Mouse (Mus musculus) kidney, embryonic 16.5 days (tissue): ENCODE results near the gene Glyctk. TPM values are rescaled to one million over a fixed set of nuclear protein-coding genes. Genes with fewer than 3 reads are reported as not detected.

Experiments used
- ATAC-seq: fragments of 200-750 bp; cut with Nextera tagmentation; 2 replicates; pipeline ENCODE4 v1.8.0; 2017; ENCODE audit warnings: moderate TSS enrichment; ENCODE audit not compliant: low FRiP score, low TSS enrichment
- H3K27ac ChIP-seq: fragments of 300-500 bp; sonication (generic); 2 replicates; pipeline ENCODE4 v1.5.1; 2014; ENCODE audit warnings: low read length
- H3K27me3 ChIP-seq: fragments of 300-500 bp; sonication (generic); 2 replicates; pipeline ENCODE4 v1.6.1; 2014; ENCODE audit warnings: low read length, control low read depth, mixed read lengths; ENCODE audit not compliant: insufficient read depth
- H3K36me3 ChIP-seq: fragments of 300-500 bp; sonication (generic); 2 replicates; pipeline ENCODE4 v1.6.1; 2014; ENCODE audit warnings: low read length, control low read depth, mixed read lengths; ENCODE audit not compliant: insufficient read depth
- H3K4me1 ChIP-seq: fragments of 300-500 bp; sonication (generic); 2 replicates; pipeline ENCODE4 v1.6.1; 2014; ENCODE audit warnings: low read length, control low read depth, mixed read lengths; ENCODE audit not compliant: insufficient read depth
- H3K4me2 ChIP-seq: fragments of 300-500 bp; sonication (generic); replicated peaks from 2 replicates; pipeline ENCODE4 v1.6.1; 2014; ENCODE audit warnings: low read depth, low read length
- H3K4me3 ChIP-seq: fragments of 300-500 bp; sonication (generic); 2 replicates; pipeline ENCODE4 v1.5.1; 2014; ENCODE audit warnings: mild to moderate bottlenecking, low read length
- H3K9ac ChIP-seq: fragments of 300-500 bp; sonication (generic); replicated peaks from 2 replicates; pipeline ENCODE4 v1.6.1; 2014; ENCODE audit warnings: low read length
- H3K9me3 ChIP-seq: fragments of 300-500 bp; sonication (generic); 2 replicates; pipeline ENCODE4 v1.6.1; 2016; ENCODE audit warnings: low read length, control low read depth
- WGBS: fragments of 180-500 bp; shearing (Covaris S2); extraction: QIAGEN DNeasy Blood & Tissue Kit; methylation state at CpG from one replicate; pipeline ENCODE4 v1.1.7; 2014; 5-methylcytosine and 5-hydroxymethylcytosine counted together
- polyA plus RNA-seq: library from polyadenylated mRNA; unstranded; fragments of >200 nt; fragmentation: Nextera tagmentation; extraction: Ambion mirVana; gene quantifications from 2 replicates; pipeline ENCODE4 v1.2.1, GENCODE M21; 2015

The Glyctk gene
- polyA plus RNA-seq, 1 experiment from 2014 or later = 17.1 TPM

- Histone ChIP-seq H3K27me3 (no peaks in the 10 kb centered on the region), H3K9ac (no peak overlapping the region), H3K36me3 (no peaks in the 10 kb centered on the region), H3K4me2 (no peak overlapping the region), H3K4me3 (no peak overlapping the region), H3K27ac (no peak overlapping the region), H3K4me1 (no peaks in the 10 kb centered on the region), H3K9me3 (no peaks in the 10 kb centered on the region)
- no peak for ATAC-seq
- WGBS = 49% methylated on average over 10 of the region's 10 CpGs
Observed at GRCm38 (mm10) chr9:106137671-106138216, 20.2 kb downstream of the Glyctk start.

- no peaks in the 10 kb centered on the region for H3K9me3 ChIP-seq
- no peak overlapping the region for H3K27ac ChIP-seq
- H3K4me3 ChIP-seq = no peak overlapping the region
- no peak overlapping the region for H3K9ac ChIP-seq
- WGBS = 81% methylated on average over 7 of the region's 7 CpGs
- no peak for ATAC-seq
- no peaks in the 10 kb centered on the region for H3K27me3 ChIP-seq
- H3K4me1 ChIP-seq = no peaks in the 10 kb centered on the region
- no peaks in the 10 kb centered on the region for H3K36me3 ChIP-seq
- H3K4me2 ChIP-seq = no peak overlapping the region
Observed at GRCm38 (mm10) chr9:106130250-106130649, 27.7 kb downstream of the Glyctk start.

DNA sequence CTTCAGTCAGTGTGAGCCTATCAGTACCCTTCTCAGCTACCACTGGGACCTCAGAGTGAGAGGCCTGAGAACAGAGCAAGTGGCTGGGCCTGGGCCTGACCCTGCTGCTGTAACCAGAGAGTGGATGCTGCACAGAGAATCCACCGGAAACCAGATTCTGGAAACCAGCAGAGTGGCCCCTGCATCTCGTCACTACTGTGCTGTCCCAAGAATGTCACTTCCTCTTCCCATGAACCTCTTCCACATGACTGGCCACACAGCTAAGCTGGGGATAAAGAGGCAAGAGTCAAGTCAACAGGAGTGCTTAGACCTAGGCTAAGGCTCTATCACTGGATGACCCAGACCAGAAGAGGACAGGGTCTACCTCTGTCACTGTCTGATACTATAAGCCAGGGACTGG is 28.9 kb downstream of the Glyctk start:
- ATAC-seq = no peak
- Histone ChIP-seq H3K9ac (no peak overlapping the region), H3K27ac (no peak overlapping the region), H3K4me2 (no peak overlapping the region), H3K9me3 (no peaks in the 10 kb centered on the region), H3K36me3 (no peaks in the 10 kb centered on the region), H3K4me3 (no peak overlapping the region), H3K27me3 (no peaks in the 10 kb centered on the region), H3K4me1 (no peaks in the 10 kb centered on the region)
- WGBS = 64% methylated on average over 2 of the region's 2 CpGs

- Histone ChIP-seq H3K9ac (no peak overlapping the region), H3K4me3 (no peak overlapping the region), H3K27me3 (no peaks in the 10 kb centered on the region), H3K36me3 (no peaks in the 10 kb centered on the region), H3K27ac (no peak overlapping the region), H3K9me3 (no peaks in the 10 kb centered on the region), H3K4me1 (no peaks in the 10 kb centered on the region), H3K4me2 (no peak overlapping the region)
- no peak for ATAC-seq
- 67% methylated on average over 2 of the region's 2 CpGs for WGBS
Observed at GRCm38 (mm10) chr9:106126786-106127251, 31.1 kb downstream of the Glyctk start.

DNA sequence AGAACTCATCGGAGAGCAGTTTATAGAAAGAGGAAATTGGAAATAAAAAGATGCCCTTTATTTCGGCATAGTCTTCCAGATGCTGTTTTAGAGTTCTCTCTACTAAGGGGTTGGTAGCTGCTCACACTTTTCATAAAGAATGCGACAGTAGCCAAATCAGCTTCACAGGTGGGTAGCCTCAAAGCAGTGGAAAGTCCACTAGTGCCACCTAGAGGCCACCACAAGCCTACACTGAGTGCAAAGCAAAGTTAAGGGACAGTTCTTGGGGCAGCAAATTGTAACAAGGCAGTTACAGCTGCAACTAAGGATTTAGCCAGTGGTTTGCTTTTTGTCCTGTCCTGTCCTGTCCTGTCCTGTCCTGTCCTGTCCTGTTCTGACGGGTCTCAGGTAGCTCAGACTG is 34.3 kb downstream of the Glyctk start:
- 43% methylated on average over 4 of the region's 4 CpGs for WGBS
- Histone ChIP-seq H3K36me3 (no peaks in the 10 kb centered on the region), H3K9ac (no peak overlapping the region), H3K4me2 (no peak overlapping the region), H3K4me1 (no peaks in the 10 kb centered on the region), H3K9me3 (no peaks in the 10 kb centered on the region), H3K27me3 (no peaks in the 10 kb centered on the region), H3K4me3 (no peak overlapping the region), H3K27ac (no peak overlapping the region)
- ATAC-seq = 0 out of 2 replicates have a peak, but pooled peaks have one; percentile 51

DNA sequence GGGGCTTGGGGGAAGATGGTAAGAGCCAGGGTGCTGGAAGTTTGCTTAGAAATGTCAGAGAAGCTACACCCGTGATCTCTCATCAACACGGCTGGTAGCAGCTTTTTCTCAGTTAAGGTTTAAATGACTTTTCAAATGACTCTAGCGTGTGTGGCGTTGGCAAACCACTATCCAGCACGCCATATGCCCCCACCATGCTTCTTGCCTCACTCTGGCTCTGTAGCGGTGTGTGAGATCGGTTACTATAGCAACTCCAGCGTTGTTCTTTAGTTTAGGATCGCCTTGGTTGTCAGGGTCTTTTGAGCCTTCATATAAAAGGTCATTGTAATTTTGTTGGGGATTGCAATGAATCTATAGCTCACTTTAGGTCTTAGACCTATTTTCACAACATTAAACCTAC is 38.9 kb downstream of the Glyctk start:
- no peak for ATAC-seq
- no peaks in the 10 kb centered on the region for H3K27me3 ChIP-seq
- H3K4me2 ChIP-seq = no peak overlapping the region
- no peak overlapping the region for H3K4me3 ChIP-seq
- 81% methylated on average over 9 of the region's 9 CpGs for WGBS
- no peaks in the 10 kb centered on the region for H3K9me3 ChIP-seq
- no peaks in the 10 kb centered on the region for H3K4me1 ChIP-seq
- H3K9ac ChIP-seq = no peak overlapping the region
- no peaks in the 10 kb centered on the region for H3K36me3 ChIP-seq
- H3K27ac ChIP-seq = no peak overlapping the region

- H3K4me3 ChIP-seq = no peak overlapping the region
- H3K9me3 ChIP-seq = no peaks in the 10 kb centered on the region
- no peak overlapping the region for H3K9ac ChIP-seq
- H3K4me2 ChIP-seq = no peak overlapping the region; the same call in 1 of the 2 replicates
- no peak overlapping the region for H3K27ac ChIP-seq
- no peaks in the 10 kb centered on the region for H3K4me1 ChIP-seq
- ATAC-seq = no peak
- 33% methylated on average over 13 of the region's 13 CpGs for WGBS
- no peaks in the 10 kb centered on the region for H3K27me3 ChIP-seq
- H3K36me3 ChIP-seq = no peaks in the 10 kb centered on the region
Observed at GRCm38 (mm10) chr9:106115801-106116424, 42.0 kb downstream of the Glyctk start.

GRCm38 (mm10) chr9:106112770-106113423 is 45.0 kb downstream of the Glyctk start:
- ATAC-seq = peak; percentile 63
- Histone ChIP-seq H3K4me2 (no peak overlapping the region), H3K9me3 (no peaks in the 10 kb centered on the region)

DNA sequence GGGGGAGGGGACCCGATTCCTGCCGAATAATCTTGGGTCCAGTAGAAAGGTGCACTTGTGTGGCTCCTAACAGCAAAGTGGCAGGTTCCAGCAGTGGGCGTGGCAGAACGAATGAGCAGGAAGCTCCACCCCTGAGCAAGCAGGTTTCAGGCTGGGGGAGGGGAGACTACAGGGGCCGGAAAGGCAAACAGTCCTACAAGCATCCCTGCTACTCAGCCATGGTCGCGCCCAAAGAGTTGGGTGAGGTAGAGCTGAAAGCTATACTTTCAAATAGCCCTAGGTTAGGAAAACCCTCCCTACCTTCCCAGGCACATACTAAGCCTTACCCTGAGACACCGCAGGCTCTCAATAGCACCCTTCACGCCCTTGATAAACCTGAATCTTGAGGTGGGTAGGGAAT is 51.7 kb downstream of the Glyctk start:
- H3K4me1 ChIP-seq = no peaks in the 10 kb centered on the region
- no peak for ATAC-seq
- H3K9ac ChIP-seq = no peak overlapping the region
- H3K4me2 ChIP-seq = no peak overlapping the region
- no peaks in the 10 kb centered on the region for H3K27me3 ChIP-seq
- no peak overlapping the region for H3K27ac ChIP-seq
- no peaks in the 10 kb centered on the region for H3K36me3 ChIP-seq
- no peak overlapping the region for H3K4me3 ChIP-seq
- peaks cover 4% of the 10 kb centered on the region; the same call in 1 of the 2 replicates for H3K9me3 ChIP-seq
- 78% methylated on average over 9 of the region's 9 CpGs for WGBS

More at GRCm38 (mm10) chr9:106112770-106113423, 45.0 kb downstream of the Glyctk start:
- 29% methylated on average over 10 of the region's 10 CpGs for WGBS
- Histone ChIP-seq H3K36me3 (no peaks in the 10 kb centered on the region), H3K4me1 (no peaks in the 10 kb centered on the region), H3K4me3 (no peak overlapping the region), H3K27me3 (no peaks in the 10 kb centered on the region), H3K9ac (no peak overlapping the region), H3K27ac (no peak overlapping the region)

DNA sequence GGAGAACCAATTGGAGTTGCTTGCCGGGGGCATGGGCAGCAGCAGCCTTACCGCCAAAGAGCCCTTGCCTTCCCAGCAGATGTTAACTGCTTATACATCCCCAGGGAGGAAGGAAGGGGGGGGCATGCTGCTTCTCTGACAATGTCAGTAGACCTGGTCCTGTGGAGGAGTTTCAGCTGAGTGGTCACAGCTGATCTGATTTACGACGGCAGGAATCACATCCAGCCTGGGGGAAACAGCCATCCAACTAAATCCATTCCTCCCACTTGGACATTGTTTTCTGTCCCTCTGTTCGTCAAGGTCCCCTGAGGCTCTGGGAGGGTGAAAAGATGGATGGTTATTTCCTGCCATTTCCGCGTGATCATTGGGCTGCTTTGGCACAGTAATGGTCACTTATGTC is 53.5 kb downstream of the Glyctk start:
- 26% methylated on average over 7 of the region's 7 CpGs for WGBS
- Histone ChIP-seq H3K27ac (no peak overlapping the region), H3K4me2 (no peak overlapping the region)

More for the DNA sequence above, 53.5 kb downstream of the Glyctk start:
- Histone ChIP-seq H3K36me3 (no peaks in the 10 kb centered on the region), H3K4me3 (no peak overlapping the region), H3K27me3 (no peaks in the 10 kb centered on the region), H3K9ac (no peak overlapping the region), H3K4me1 (no peaks in the 10 kb centered on the region), H3K9me3 (peaks cover 4% of the 10 kb centered on the region; the same call in 1 of the 2 replicates)
- ATAC-seq = peak; percentile 71
